Mouse (Mus musculus) layer of hippocampus, adult 2 months (tissue): Measurements from ENCODE around the gene 4930595M18Rik. TPM values are rescaled to one million over a fixed set of nuclear protein-coding genes. Genes with fewer than 3 reads are reported as not detected.

Experiments
- DNase-seq, 2 experiments: peaks; one replicate each; pipeline ENCODE4 v3.0.0; 2022; ENCODE audit warnings: low spot score in 2 of 2
- H3K27ac ChIP-seq: fragments of 200-600 bp; 2 replicates; pipeline ENCODE4 v1.8.1; 2022
- H3K4me3 ChIP-seq: fragments of 200-600 bp; 2 replicates; pipeline ENCODE4 v1.8.1; 2022; ENCODE audit warnings: mild to moderate bottlenecking
- CTCF ChIP-seq: fragments of 200-600 bp; conservative IDR thresholded peaks from 2 replicates; pipeline ENCODE4 v1.8.1; 2022; ENCODE audit warnings: antibody characterized with exemption, mild to moderate bottlenecking, moderate library complexity
- long read RNA-seq, 2 experiments: library from polyadenylated mRNA; stranded (forward); transcript quantifications; one replicate each; pipeline ENCODE4 v2.0.0; 2021; ENCODE audit warnings: borderline mapping rate in 2 of 2
- total RNA-seq, 2 experiments: library from RNA; stranded (reverse); gene quantifications; 2 replicates each; pipeline ENCODE4 v1.2.3; 2021

4930595M18Rik gene
- total RNA-seq: not detected
- long read RNA-seq, experiment 1: 0 reads
- long read RNA-seq, experiment 2: 0 reads

GRCm38 (mm10) chrX:81458021-81458420, at the start of gene 4930595M18Rik:
TSS of gene 4930595M18Rik (minus strand) at chrX:81458121.
- DNase-seq: no peak
- no peak for TF ChIP-seq CTCF
- no peak within 1 kb of the TSS for H3K27ac ChIP-seq
- no peak within 1 kb of the TSS for H3K4me3 ChIP-seq

GRCm38 (mm10) chrX:81472500-81472899, 14.6 kb upstream of the 4930595M18Rik start:
- peak; percentile 71 for TF ChIP-seq CTCF
- peak in 1 of 2 experiments; percentile 2 for DNase-seq
- Histone ChIP-seq H3K4me3 (no peak overlapping the region), H3K27ac (no peak overlapping the region)
